Mouse (Mus musculus): Measurements from ENCODE around the gene Klhl33. TPM values are rescaled to one million over a fixed set of nuclear protein-coding genes. Genes with fewer than 3 reads are reported as not detected.
A peak's percentile ranks its signal among the peaks of the same experiment; 100 is the strongest.
"Not testable (repeated sequence)": the region's sequence is repeated elsewhere in the genome, so short reads cannot be mapped to it uniquely, and the experiment has no call there.

The Klhl33 gene
- total RNA-seq, 2 experiments from 2014 or later: not detected

- not testable (repeated sequence) for ATAC-seq (replicated peaks; ENCODE audit: low FRiP score, poor library complexity, severe bottlenecking)
These were observed 8.0 kb upstream of the Klhl33 start for GRCm38 (mm10) chr14:50905327-50905726.

- ATAC-seq (replicated peaks; ENCODE audit: low FRiP score, poor library complexity, severe bottlenecking): no peak
These were observed 7.5 kb upstream of the Klhl33 start for GRCm38 (mm10) chr14:50904828-50905129.

GRCm38 (mm10) chr14:50903973-50904827 is 6.9 kb upstream of the Klhl33 start:
- ATAC-seq (replicated peaks; ENCODE audit: low FRiP score, poor library complexity, severe bottlenecking): peak; percentile 62; the same call in 1 of the 2 replicates

GRCm38 (mm10) chr14:50897992-50898391 is 685 bp upstream of the Klhl33 start:
- not testable (repeated sequence) for ATAC-seq (replicated peaks; ENCODE audit: low FRiP score, poor library complexity, severe bottlenecking)

- ATAC-seq (replicated peaks; ENCODE audit: low FRiP score, poor library complexity, severe bottlenecking): no peak
These were observed 447 bp downstream of the Klhl33 start for GRCm38 (mm10) chr14:50896747-50897373.

- no peak for ATAC-seq (replicated peaks; ENCODE audit: low FRiP score, poor library complexity, severe bottlenecking)
These were observed 1.1 kb downstream of the Klhl33 start for GRCm38 (mm10) chr14:50895985-50896746.

- no peak for ATAC-seq (replicated peaks; ENCODE audit: low FRiP score, poor library complexity, severe bottlenecking)
These were observed 1.9 kb downstream of the Klhl33 start for GRCm38 (mm10) chr14:50895407-50895806.

GRCm38 (mm10) chr14:50892541-50893459 is 4.5 kb downstream of the Klhl33 start:
- ATAC-seq (replicated peaks; ENCODE audit: low FRiP score, poor library complexity, severe bottlenecking): no peak

GRCm38 (mm10) chr14:50892091-50892490 is 5.2 kb downstream of the Klhl33 start:
- ATAC-seq (replicated peaks; ENCODE audit: low FRiP score, poor library complexity, severe bottlenecking): no peak

GRCm38 (mm10) chr14:50891621-50892020 is 5.7 kb downstream of the Klhl33 start:
- no peak for ATAC-seq (replicated peaks; ENCODE audit: low FRiP score, poor library complexity, severe bottlenecking)

- no peak for ATAC-seq (replicated peaks; ENCODE audit: low FRiP score, poor library complexity, severe bottlenecking)
These were observed 20.9 kb downstream of the Klhl33 start for GRCm38 (mm10) chr14:50876236-50876950.

- no peak for ATAC-seq (replicated peaks; ENCODE audit: low FRiP score, poor library complexity, severe bottlenecking)
These were observed 21.6 kb downstream of the Klhl33 start for GRCm38 (mm10) chr14:50875591-50876230.

- ATAC-seq (replicated peaks; ENCODE audit: low FRiP score, poor library complexity, severe bottlenecking): no peak
These were observed 22.1 kb downstream of the Klhl33 start for GRCm38 (mm10) chr14:50875175-50875574.

- ATAC-seq (replicated peaks; ENCODE audit: low FRiP score, poor library complexity, severe bottlenecking): no peak
These were observed 26.0 kb downstream of the Klhl33 start for GRCm38 (mm10) chr14:50871284-50871683.

- no peak for ATAC-seq (replicated peaks; ENCODE audit: low FRiP score, poor library complexity, severe bottlenecking)
These were observed 26.5 kb downstream of the Klhl33 start for GRCm38 (mm10) chr14:50870805-50871143.

GRCm38 (mm10) chr14:50869889-50870804 is 27.2 kb downstream of the Klhl33 start, which contains the start of gene Tep1:
Tep1 (minus strand) TSS chr14:50870560.
- peak; percentile 54; the same call in 1 of the 2 replicates for ATAC-seq (replicated peaks; ENCODE audit: low FRiP score, poor library complexity, severe bottlenecking)

GRCm38 (mm10) chr14:50868656-50869055 is 28.7 kb downstream of the Klhl33 start:
- ATAC-seq (replicated peaks; ENCODE audit: low FRiP score, poor library complexity, severe bottlenecking): no peak

Measured in erythroid progenitor cell, adult 5-6 weeks (primary cell).